Mouse (Mus musculus) lung, postnatal 4 days (tissue): ENCODE data around the gene D130043K22Rik.
A peak's percentile ranks its signal among the peaks of the same experiment; 100 is the strongest.

Experiments used
- DNase-seq, 2 experiments: peaks; one replicate each; pipeline ENCODE4 v3.0.0; 2021

The D130043K22Rik gene

GRCm38 (mm10) chr13:24844983-24845955, at the start of gene D130043K22Rik:
D130043K22Rik (plus strand) TSS chr13:24845135.
- peak; percentile 21 to 28 for DNase-seq

- no peak for DNase-seq
These were observed 46.2 kb upstream of the D130043K22Rik start for GRCm38 (mm10) chr13:24798686-24799085.

GRCm38 (mm10) chr13:24799378-24799777, 45.6 kb upstream of the D130043K22Rik start:
- DNase-seq: no peak

- peak; percentile 32 to 46 for DNase-seq
These were observed 44.8 kb upstream of the D130043K22Rik start for GRCm38 (mm10) chr13:24799925-24800673.

DNA sequence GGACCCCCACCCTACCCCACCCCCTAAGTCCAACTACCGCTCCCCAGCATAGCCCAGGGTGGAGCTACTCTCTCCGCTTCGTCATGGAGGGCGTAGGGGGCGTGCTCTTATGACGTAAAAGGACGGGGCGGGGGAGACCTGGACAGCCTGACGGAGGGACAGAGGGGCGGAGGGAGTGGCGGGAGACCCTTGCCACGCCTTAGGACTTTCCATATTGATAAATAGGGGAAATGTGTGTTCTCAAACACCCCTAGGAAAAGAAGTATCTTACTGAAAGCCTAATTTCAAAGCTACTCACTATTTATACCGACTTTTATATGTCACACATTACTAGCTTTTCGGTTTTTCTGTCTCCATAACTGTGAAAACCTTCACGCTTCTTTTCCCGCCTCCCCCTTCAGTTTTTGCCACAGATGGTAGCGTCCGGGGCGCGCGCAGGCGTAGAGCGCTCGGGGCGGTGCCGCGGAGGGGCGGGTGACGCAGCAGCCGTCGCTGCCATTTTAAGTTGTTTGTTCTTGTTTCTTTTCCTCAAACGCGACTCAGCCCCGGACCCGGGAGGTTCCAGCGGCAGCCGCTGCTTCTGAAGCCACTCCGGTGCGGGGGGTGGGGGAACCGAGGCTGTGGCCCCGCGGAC, 44.1 kb upstream of the D130043K22Rik start:
- peak; percentile 97 to 98 for DNase-seq

DNA sequence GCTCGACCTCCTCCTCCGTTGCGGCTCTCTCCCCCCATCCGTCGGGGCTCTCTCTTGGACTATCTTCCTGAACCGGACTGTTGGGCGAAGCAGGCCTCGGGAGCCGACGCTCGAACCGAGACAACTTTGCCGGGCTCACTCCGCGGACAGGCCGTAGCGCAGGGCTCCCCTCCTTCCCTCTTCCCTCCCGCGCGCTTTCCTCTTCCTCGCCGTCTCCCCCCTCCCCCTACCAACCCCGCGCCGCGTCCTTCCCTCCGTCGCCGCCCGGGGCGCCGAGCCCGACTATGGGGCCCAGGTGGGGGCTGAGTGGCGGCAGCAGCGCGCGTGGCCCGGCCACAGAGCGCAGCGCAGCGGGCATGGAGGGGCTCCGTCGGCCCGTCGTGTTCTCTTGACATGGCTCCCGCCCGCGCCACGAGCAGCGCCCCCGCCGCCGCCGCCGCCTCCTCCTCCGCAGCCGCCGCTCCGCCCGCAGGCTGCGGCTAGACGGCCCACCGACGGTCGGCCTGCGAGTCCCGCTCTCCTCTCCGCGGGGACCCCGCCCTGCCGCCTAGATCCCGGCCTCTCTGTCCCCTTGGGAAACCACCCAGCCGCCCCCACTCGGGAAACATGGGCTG, 43.5 kb upstream of the D130043K22Rik start, which contains the start of gene BC005537:
Gene BC005537 (plus strand): TSS at position 350 of the 614 bp plus-strand sequence.
- DNase-seq: peak in 1 of 2 experiments; percentile 76

- peak; percentile 31 to 54 for DNase-seq
These were observed 42.7 kb upstream of the D130043K22Rik start for GRCm38 (mm10) chr13:24802131-24802691.

- no peak for DNase-seq
These were observed 41.7 kb upstream of the D130043K22Rik start for GRCm38 (mm10) chr13:24803196-24803595.

DNA sequence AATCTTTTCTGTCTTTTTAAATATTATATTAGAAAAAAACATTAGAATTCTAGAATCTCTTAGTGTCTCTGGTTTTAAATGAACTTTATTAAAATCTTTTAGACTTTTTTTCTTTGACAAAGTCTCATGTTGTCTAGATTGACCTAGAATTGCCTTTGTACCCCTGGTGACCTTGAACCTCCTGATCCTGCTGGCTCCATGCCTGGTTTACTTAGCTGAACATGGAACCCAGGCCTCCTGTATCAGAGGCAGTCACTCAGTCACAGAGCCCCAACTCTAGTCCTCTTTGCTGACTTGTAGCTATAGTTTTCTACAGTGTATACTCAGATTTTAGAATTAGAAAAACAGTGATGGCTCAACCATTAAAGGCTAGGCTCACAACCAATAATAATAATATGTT, 38.9 kb upstream of the D130043K22Rik start:
- no peak for DNase-seq

DNA sequence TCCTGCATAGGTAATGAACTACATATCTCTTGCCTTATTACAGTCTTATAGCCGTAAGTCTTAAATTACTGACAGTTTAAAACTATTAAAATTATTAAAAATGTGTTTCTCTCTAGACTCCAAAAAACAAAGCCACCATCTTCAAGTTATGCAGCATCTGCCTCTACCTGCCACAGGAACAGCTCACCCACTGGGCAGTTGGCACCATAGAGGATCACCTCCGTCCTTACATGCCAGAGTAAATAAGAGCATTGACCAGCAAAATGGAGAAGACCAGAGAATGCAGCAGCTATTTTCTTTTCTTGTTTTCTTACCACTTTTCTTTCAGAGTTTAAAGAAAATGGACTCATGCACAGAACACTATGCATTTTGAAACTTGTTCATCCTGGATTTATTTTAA, 32.4 kb upstream of the D130043K22Rik start:
- DNase-seq: no peak

DNA sequence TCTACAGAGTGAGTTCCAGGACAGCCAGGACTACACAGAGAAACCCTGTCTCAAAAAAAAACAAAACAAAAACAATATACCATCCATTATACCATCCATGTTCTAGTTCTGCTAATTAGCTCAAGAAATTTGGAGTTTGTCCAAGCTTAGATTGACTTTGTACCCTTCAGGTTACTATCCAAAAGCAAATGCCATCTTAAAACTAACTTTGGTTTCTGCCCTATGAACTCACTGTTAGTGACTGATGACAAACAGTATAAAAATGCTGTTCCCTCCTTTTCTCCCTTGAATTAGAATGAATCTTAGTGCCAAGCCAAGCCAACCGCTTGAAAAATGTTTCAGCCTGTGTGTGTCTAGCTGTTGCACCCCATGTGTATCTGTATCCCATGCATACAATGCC, 30.3 kb upstream of the D130043K22Rik start:
- DNase-seq: no peak

GRCm38 (mm10) chr13:24816125-24817092, 28.5 kb upstream of the D130043K22Rik start:
- DNase-seq: peak; percentile 9 to 29

- no peak for DNase-seq
These were observed 25.0 kb upstream of the D130043K22Rik start for GRCm38 (mm10) chr13:24819931-24820330.

- DNase-seq: no peak
These were observed 22.1 kb upstream of the D130043K22Rik start for GRCm38 (mm10) chr13:24822663-24823343.

DNA sequence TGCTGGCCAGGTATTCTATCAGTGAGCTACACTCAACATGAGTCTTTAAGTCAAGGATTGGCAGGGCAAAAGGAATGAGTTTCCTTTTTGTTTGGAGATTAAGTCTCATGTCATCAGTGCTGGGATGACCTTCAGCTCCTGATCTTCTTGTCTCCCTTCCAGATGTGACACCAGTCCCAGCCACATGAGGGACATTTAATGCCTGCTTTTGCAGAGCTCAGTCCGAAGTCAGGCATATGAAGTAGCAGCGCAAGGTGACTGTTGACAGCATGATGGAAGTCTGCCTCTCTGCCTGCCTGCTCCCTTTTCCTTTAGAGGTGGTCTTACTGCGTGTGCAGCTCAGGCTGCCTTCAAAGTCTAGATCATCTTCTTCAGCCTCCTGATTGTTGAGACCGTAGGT, 20.3 kb upstream of the D130043K22Rik start:
- DNase-seq: no peak

DNA sequence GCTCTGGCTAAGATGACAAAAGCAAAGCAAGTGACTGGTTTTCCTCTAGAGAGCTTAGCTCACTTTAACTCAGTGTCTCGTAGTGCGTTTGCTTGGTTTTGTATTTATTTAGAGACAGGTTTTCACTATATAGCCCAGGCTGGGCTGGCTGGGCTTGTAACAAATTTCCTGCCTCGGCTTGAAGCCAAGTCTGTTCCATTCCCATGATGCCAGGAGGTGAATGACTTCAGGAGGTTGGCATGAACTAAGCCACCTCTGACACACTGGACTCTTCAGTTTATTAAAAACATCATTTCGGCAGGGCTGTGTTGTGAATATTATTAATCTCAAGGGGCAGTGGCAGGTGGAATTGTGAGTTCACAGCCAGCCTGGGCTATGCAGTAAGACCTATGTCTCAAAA, 19.3 kb upstream of the D130043K22Rik start:
- DNase-seq: no peak

DNA sequence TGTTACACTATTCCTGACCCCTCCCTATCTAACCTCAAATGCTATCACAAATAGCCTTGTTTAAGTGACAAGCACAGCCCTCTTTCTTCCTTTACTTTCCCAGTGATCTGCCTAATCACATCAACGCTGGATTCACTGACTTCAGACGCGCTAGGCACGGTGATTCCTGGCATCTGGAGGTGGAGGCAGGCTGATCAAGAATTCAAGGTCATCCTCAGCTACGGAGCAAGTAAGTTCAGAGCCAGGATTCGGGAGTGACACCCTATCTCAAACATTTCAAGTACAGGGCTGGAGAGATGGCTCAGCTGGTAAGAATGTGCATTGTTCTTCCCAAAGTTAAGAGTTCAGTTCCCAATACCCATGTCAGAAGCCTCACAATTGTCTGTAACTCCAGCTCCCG, 18.8 kb upstream of the D130043K22Rik start:
- no peak for DNase-seq

GRCm38 (mm10) chr13:24830756-24831352, 14.1 kb upstream of the D130043K22Rik start:
- DNase-seq: no peak

GRCm38 (mm10) chr13:24831353-24832130, 13.4 kb upstream of the D130043K22Rik start, which contains the start of the genes Acot13 and Tdp2:
Acot13 (minus strand) TSS chr13:24831540.
Tdp2 (plus strand) TSS chr13:24831679.
- DNase-seq: peak; percentile 95 to 98
